Mouse (Mus musculus): ENCODE data around the gene Prtg. TPM values are rescaled to one million over a fixed set of nuclear protein-coding genes. Genes with fewer than 3 reads are reported as not detected.

The Prtg gene
- total RNA-seq, 1 experiment from 2014 or later = 0.22 TPM

- DNase-seq = no peak
Measured at GRCm38 (mm10) chr9:72810607-72811006, 3.9 kb downstream of the Prtg start.

- no peak for DNase-seq
Measured at GRCm38 (mm10) chr9:72812091-72812490, 5.4 kb downstream of the Prtg start.

GRCm38 (mm10) chr9:72812594-72813570 lies 6.2 kb downstream of the Prtg start:
- DNase-seq = peak; percentile 26

GRCm38 (mm10) chr9:72825511-72825910 lies 18.8 kb downstream of the Prtg start:
- no peak for DNase-seq

- no peak for DNase-seq
Measured at GRCm38 (mm10) chr9:72825976-72826375, 19.3 kb downstream of the Prtg start.

- DNase-seq = no peak
Measured at GRCm38 (mm10) chr9:72828616-72829257, 22.1 kb downstream of the Prtg start.

GRCm38 (mm10) chr9:72833992-72834696 lies 27.5 kb downstream of the Prtg start:
- no peak for DNase-seq

GRCm38 (mm10) chr9:72835007-72835406 lies 28.3 kb downstream of the Prtg start:
- no peak for DNase-seq

GRCm38 (mm10) chr9:72836708-72837495 lies 30.2 kb downstream of the Prtg start:
- no peak for DNase-seq

GRCm38 (mm10) chr9:72837598-72838160 lies 31.0 kb downstream of the Prtg start:
- DNase-seq = no peak

GRCm38 (mm10) chr9:72838256-72838655 lies 31.6 kb downstream of the Prtg start:
- DNase-seq = no peak

GRCm38 (mm10) chr9:72839346-72839990 lies 32.8 kb downstream of the Prtg start:
- DNase-seq = no peak

GRCm38 (mm10) chr9:72844496-72844895 lies 37.8 kb downstream of the Prtg start:
- no peak for DNase-seq

GRCm38 (mm10) chr9:72846160-72846559 lies 39.5 kb downstream of the Prtg start:
- peak; percentile 42 for DNase-seq

GRCm38 (mm10) chr9:72851541-72851940 lies 44.9 kb downstream of the Prtg start:
- no peak for DNase-seq

- DNase-seq = no peak
Measured at GRCm38 (mm10) chr9:72851979-72852378, 45.3 kb downstream of the Prtg start.

- DNase-seq = no peak
Measured at GRCm38 (mm10) chr9:72853681-72854190, 47.1 kb downstream of the Prtg start.

- no peak for DNase-seq
Measured at GRCm38 (mm10) chr9:72856721-72857120, 50.0 kb downstream of the Prtg start.

GRCm38 (mm10) chr9:72860764-72861163 lies 54.1 kb downstream of the Prtg start:
- no peak for DNase-seq

- DNase-seq = no peak
Measured at GRCm38 (mm10) chr9:72861235-72861634, 54.6 kb downstream of the Prtg start.

- no peak for DNase-seq
Measured at GRCm38 (mm10) chr9:72862186-72862585, 55.5 kb downstream of the Prtg start.
